Mouse (Mus musculus) splenic B cell, adult 2 months (primary cell): Measurements from ENCODE around the gene Mtrf1l.

ENCODE experiments used
- DNase-seq: peaks from one replicate; pipeline ENCODE4 v3.0.0-alpha.2; 2011; ENCODE audit warnings: low read depth, low spot score
- H3K27me3 ChIP-seq: 2 replicates; pipeline ENCODE4 v1.6.1; 2012; ENCODE audit warnings: mild to moderate bottlenecking, low read length, moderate library complexity, mixed read lengths; ENCODE audit not compliant: control insufficient read depth, poor library complexity, insufficient read depth, severe bottlenecking
- H3K36me3 ChIP-seq: 2 replicates; pipeline ENCODE4 v1.6.1; 2012; ENCODE audit warnings: mild to moderate bottlenecking, low read length, moderate library complexity, mixed read lengths; ENCODE audit not compliant: control insufficient read depth, poor library complexity, insufficient read depth, severe bottlenecking

The Mtrf1l gene

DNA sequence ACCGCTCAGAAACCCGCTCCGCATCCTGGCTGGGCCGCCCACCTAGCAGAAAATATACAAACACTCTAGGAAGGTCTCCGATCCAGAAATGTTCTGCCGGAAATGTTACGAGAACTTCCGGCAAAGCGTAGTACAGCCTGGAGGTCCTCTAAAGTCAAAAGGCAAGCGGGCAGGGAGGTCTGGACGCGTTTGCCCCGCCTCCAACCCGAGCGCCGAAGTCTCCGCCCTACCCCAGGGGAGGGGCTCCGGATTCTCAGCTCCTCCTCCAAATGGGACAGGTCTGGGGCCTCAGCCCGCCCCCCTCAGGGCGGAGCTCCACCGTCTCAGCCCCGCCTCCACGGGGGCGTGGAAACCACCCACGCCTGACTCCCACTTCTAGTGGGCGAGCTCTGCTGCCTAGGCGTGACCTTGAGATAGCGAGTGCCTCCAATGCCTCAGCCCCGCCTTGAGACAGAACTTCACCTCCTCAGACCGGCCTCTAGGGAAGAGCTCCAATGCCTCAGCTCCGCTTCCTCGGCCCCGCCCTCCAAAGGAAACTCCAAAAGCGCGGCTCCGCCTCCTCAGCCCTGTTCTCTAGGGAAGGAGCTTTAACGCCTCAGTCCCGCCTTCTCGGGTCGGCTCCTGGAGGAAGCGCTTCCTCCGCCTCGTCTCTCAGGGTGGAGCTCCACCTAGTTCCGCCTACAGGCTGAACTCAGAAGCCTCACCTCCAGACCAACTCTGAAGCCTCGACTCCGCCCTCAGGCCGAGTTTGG, at the start of gene Mtrf1l:
TSS of gene Mtrf1l (minus strand) at position 171 of the 752 bp plus-strand sequence.
- peak; percentile 98 for DNase-seq
- Histone ChIP-seq H3K27me3 (no peaks in the 10 kb centered on the region), H3K36me3 (peaks cover 6% of the 10 kb centered on the region)

DNA sequence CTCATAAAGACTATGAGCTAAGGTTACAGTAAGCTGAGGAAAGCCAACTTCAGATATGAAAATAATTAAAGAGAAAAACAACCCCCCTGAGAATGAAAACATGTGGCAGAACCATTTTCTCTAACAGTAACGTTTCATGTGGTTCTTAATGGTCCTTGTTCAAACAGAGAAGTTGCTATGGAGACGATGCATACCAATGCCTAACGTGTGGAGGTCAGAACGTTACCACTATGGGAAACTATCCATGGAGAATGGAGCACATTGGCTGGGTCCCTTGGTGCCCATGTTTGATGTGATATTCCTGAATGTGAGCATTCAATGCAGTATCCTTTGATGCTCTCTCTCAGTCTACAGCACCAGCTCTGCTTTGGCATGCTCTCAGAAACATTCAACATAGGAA, 47.4 kb upstream of the Mtrf1l start:
- Histone ChIP-seq H3K36me3 (no peaks in the 10 kb centered on the region), H3K27me3 (no peaks in the 10 kb centered on the region)
- DNase-seq: no peak

DNA sequence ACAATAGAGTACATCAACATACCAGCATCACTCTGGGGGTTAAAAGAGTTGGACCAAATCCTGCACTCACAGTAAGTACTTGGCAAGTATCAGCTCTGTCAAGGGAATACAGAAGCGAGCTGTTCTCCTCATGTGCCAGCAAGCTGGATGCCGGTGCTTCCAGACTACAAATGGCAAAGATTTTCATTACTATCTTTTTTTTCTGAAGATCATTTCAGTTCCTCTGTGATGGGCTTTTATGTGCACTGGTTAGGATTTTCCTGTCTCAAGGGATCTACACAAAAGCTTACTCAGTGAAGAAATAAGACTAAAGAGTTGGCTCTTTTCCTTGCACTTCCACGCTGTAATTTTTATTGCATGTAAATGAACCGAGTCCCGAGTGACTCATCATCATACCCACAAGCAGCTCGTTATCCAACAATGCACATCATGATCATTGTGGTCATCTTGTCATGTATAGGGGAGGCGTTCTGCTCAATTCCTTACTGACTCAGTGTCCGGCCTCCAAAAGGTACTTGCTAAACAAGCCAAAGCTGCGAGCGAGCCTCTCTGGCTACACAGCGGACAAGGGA, 44.4 kb upstream of the Mtrf1l start:
- no peak for DNase-seq
- Histone ChIP-seq H3K36me3 (no peaks in the 10 kb centered on the region), H3K27me3 (no peaks in the 10 kb centered on the region)

DNA sequence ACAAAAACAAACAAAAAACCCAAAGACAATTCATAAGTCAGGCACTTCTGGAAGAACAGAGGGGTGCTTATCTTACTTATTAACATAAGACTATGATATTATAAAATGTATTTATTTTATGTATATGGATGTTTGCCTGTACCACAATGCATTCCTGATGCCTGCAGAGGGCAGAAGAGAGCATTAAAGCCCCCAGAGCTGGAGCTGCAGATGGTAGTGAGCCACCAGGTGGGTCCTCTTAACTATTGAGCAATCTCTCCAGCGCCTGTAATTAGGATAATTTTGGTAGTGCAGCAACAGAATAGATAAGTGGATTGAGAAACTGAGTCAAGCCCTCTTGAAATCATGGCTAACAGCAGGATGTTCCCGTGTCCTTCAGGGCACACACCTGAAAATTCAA, 42.3 kb upstream of the Mtrf1l start:
- Histone ChIP-seq H3K36me3 (no peaks in the 10 kb centered on the region), H3K27me3 (no peaks in the 10 kb centered on the region)
- DNase-seq: no peak

DNA sequence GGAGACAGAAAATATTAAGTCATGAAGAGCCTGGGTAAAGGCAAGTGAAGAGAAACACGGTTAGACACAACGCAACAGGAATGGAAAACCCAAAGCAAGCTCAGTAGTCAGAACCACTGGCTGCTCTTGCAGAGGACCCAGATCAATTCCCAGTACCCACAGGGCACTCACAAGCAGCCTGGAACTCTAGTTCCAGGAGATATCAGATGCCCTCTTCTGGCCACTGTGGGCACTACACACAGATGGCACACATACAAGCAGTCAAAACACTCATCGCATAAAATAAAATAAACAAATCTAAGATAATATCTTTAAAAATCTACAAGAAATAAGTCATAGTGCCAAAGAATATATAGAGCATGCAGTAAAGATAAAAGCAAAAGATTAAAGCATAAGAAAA, 39.0 kb upstream of the Mtrf1l start:
- Histone ChIP-seq H3K36me3 (no peaks in the 10 kb centered on the region), H3K27me3 (no peaks in the 10 kb centered on the region)
- DNase-seq: no peak

DNA sequence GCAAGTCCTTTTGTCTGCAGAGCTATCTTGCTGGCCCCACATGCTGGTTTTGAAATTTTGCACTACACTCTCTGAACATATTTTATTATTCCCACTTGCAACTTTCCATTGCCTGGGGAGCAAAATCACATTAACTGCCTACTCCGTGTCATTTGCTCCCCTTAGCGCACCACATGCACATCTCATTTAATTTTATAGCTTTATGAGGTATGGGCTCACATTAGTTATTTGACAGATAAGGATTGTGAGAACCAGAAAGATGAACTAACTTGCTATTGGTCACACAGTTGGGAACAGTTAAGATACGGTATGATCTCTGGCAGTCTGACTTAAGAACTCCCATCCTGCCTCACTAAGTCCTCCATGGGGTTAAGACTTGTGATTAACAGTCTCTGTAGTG, 37.1 kb upstream of the Mtrf1l start:
- H3K27me3 ChIP-seq: no peaks in the 10 kb centered on the region
- DNase-seq: no peak
- H3K36me3 ChIP-seq: no peaks in the 10 kb centered on the region

DNA sequence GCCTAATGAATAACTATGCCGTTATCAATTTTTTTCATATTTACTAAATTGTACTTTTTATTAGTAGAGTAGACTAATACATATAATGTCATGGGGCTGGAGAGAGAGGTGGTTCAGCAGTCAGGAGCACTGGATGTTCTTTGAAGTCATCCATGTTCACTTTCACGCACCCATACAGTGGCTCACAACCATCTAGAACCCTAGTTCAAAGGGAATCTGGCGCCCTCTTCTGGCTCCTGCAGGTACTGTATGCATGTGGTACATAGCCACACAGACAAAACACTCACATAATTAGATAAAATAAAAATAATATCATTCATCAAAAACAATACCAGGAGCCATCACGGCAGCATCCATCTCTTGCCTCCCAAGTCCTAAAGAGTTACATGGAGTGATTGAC, 36.0 kb upstream of the Mtrf1l start:
- Histone ChIP-seq H3K36me3 (no peaks in the 10 kb centered on the region), H3K27me3 (no peaks in the 10 kb centered on the region)
- DNase-seq: peak; percentile 16

DNA sequence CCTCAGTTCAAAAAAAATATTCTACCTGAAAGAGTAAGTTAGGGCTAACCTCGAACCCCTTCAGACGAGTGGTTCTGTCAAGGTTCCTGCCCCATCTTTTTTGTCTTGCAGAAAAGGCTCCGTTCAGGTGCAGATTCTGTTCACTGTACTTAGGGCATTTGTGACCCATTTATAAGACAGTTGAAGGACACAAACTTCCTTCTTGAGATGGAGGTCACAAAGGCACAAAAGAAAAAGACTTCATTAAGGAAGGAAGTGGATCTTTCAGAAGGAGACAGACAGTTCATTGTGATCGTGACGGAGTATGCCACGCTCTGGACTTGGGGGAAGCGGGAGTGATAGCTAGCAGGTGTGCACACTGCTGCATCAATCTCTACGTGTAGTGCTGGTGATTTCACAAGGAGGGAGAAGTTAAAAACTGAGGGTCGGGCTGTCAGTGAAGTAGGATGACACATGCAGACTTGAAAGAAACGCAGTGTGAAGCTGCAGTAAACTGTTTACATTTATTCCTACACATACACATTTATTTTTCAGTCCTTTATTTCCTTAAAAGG, 34.4 kb upstream of the Mtrf1l start:
- H3K36me3 ChIP-seq: no peaks in the 10 kb centered on the region
- no peak for DNase-seq
- H3K27me3 ChIP-seq: no peaks in the 10 kb centered on the region

DNA sequence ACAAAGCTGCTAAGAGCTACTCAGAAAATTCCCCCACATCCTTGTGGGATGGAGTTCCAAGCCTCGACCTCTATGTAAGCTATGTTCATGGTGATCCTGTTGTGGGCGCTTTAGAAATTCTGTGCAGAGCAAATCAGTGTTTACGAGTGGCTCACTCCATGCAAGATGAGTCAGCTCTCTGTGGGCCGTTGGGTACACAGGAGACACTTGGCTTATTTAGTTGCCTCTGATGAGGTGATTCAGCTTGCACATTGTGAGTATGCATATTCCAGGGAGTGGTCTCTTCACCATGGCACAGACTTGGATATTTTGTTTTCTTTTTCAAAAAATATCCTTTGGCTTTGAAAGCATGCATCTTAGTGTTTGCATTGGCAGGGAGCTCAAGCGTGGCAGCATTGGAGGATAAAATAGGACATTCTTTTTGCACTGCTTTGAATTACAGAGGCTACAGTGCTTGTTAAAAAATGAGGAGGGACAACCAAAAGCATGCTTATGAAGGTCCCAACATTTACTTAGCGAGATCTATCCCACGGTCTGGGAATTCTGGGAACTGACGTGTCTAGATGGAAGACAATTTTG, 29.7 kb upstream of the Mtrf1l start:
- DNase-seq: no peak
- H3K36me3 ChIP-seq: no peaks in the 10 kb centered on the region
- no peaks in the 10 kb centered on the region for H3K27me3 ChIP-seq

DNA sequence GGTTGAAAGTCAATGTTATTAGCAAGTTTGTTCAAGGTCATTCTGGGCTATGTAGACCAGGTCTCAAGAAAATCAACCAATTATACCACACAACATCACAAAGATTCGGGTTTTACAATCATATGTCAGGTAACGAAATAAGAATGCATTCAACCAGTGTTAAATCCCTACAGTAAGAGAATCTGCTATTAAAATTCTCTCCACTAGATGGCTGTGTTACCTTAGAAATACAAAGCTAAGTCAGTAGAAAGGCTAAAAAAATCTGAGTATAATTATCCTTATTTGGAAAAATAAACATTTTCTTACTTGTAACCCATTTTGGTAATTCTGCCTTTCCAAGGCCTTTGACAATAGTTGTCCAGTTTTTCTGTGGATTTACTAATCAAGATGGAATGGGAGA, 23.2 kb upstream of the Mtrf1l start:
- no peaks in the 10 kb centered on the region for H3K27me3 ChIP-seq
- DNase-seq: peak; percentile 40

DNA sequence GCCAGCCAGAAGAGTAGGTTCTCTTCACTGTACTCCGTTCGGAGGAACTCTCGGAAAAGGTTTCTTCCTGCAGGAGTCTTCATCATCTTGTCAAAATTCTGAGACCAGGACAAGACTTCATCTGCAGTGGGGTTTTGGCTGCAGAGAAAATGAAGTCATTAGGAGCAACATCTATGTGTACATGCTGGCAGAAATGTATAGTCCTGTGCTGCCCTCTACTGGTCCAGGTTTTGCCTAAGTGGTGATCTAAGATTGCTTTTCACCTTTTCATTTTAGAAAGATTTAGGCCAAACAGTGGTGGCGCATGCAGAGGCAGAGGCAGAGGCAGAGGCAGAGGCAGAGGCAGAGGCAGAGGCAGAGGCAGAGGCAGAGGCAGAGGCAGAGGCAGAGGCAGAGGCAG, 17.7 kb upstream of the Mtrf1l start:
- peak; percentile 88 for DNase-seq
- Histone ChIP-seq H3K36me3 (no peaks in the 10 kb centered on the region), H3K27me3 (no peaks in the 10 kb centered on the region)

More for the DNA sequence above, 23.2 kb upstream of the Mtrf1l start:
- H3K36me3 ChIP-seq: no peaks in the 10 kb centered on the region

DNA sequence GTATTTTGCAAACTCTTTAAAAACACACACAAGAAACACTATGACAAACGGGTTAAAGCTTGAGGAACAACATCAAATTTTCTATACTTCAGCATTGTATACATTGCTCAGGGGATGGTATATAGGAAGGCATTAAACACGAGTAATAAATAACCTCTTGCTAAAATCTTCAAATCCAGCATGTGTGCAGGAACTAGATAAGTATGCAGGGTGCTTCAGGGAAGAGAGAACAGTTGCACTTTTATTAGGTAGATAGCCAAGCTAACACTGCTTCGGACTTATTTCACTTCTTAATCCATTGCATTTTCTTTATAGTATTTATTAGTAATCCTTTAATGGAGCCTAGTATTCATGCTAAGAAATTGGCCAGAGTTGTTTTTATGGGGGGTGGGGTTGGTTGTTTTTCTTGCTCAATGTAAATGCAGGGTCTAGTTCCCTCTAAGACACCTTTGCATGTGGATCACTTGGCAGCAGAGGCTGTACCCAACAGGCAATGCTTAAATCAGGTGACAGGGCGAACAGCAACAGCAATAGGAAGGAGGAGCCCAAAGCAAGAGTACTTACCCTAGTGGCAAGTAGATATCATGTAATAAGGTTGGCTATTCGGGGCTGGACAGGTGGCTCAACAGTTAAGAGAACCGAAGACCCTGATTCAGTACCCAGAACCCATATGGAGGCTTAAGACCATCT, 2.8 kb upstream of the Mtrf1l start:
- no peak for DNase-seq
- no peaks in the 10 kb centered on the region for H3K36me3 ChIP-seq
- H3K27me3 ChIP-seq: no peaks in the 10 kb centered on the region

DNA sequence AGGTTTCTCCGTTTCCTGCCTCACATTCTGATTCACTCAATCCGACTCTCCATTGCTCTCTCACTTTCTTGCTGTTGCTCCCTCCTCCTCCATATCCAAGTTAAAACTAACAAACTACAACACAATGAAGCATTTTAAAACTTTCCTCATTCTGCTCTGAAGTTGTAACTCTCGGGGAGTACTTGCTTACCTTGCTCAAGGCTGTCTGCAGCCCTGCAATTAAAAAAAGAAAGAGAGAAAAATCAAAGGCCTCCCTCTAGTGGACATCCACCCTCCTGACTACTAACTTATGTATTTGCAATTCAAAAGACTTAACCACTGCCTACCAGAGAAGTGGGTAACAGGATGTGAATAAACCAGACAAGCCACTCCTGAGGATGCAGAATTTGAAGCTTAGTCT, 1.1 kb upstream of the Mtrf1l start:
- peak; percentile 87 for DNase-seq
- no peaks in the 10 kb centered on the region for H3K27me3 ChIP-seq
- peaks cover under 1% of the 10 kb centered on the region; the same call in 1 of the 2 replicates for H3K36me3 ChIP-seq

DNA sequence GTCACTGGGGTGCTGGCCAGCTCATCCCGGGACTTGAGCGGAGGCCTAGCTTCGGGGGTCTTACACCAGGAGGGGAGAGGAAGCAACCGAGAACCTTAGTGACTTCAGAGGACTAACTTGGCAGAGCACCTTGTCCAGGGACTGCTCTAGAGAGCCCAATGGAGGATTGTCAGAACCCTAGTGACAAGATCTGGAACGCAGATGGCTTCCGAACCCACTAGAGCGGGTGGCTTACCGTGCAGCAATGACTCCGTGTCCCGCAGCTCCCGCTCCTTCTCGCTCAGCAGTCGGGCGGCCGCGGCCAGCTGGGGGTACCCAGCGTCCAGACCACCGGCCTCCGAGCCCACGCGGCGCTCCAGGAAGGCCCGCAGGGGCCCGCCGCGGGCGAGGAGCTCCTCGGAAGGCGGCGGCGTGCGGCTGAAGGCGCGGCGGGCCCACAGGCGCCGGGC, 395 bp downstream of the Mtrf1l start:
- H3K27me3 ChIP-seq: no peaks in the 10 kb centered on the region
- H3K36me3 ChIP-seq: peaks cover 8% of the 10 kb centered on the region
- DNase-seq: peak; percentile 36

DNA sequence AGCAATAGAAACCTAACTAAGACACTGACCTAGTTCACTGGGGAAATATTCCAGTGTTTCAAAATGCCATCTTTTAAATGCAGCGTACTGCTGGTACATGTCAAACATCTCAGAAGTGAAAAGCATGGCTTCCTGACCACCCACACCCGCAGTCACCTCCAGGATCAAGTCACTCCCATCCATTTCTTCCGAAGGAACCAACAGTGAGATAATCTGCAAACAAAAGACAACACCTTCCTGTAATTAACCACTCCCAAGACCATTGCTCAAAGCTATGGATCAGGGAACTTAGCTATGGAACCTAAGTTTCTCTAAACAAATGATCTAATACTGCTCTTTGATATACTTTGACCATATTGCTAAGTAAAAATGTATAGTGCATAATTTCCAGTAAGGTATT, 4.9 kb downstream of the Mtrf1l start:
- no peak for DNase-seq
- Histone ChIP-seq H3K27me3 (no peaks in the 10 kb centered on the region; the same call in 1 of the 2 replicates), H3K36me3 (peaks cover 17% of the 10 kb centered on the region)
